Mouse (Mus musculus) kidney, postnatal 0 days (tissue): ENCODE data around the gene Edem2. TPM values are rescaled to one million over a fixed set of nuclear protein-coding genes. Genes with fewer than 3 reads are reported as not detected.
A peak's percentile ranks its signal among the peaks of the same experiment; 100 is the strongest.

ENCODE experiments used
- ATAC-seq: fragments of 200-750 bp; cut with Nextera tagmentation; replicated peaks from 2 replicates; pipeline ENCODE4 v1.8.0; 2017; ENCODE audit warnings: low read depth, moderate number of reproducible peaks, moderate TSS enrichment, moderate library complexity; ENCODE audit not compliant: low FRiP score
- DNase-seq: peaks from one replicate; pipeline ENCODE4 v3.0.0-alpha.2; 2016; ENCODE audit warnings: low spot score
- H3K27ac ChIP-seq: fragments of 300-500 bp; sonication (generic); 2 replicates; pipeline ENCODE4 v1.5.1; 2014; ENCODE audit warnings: mild to moderate bottlenecking
- H3K27me3 ChIP-seq: fragments of 300-500 bp; sonication (generic); 2 replicates; pipeline ENCODE4 v1.6.1; 2014; ENCODE audit warnings: low read length, mixed read lengths; ENCODE audit not compliant: insufficient read depth
- H3K36me3 ChIP-seq: fragments of 300-500 bp; sonication (generic); 2 replicates; pipeline ENCODE4 v1.6.1; 2014; ENCODE audit warnings: low read length, mixed read lengths; ENCODE audit not compliant: insufficient read depth
- H3K4me1 ChIP-seq: fragments of 300-500 bp; sonication (generic); replicated peaks from 2 replicates; pipeline ENCODE4 v1.6.1; 2014; ENCODE audit warnings: antibody characterized with exemption, low read length, mixed read lengths; ENCODE audit not compliant: insufficient read depth
- H3K4me2 ChIP-seq: fragments of 300-500 bp; sonication (generic); 2 replicates; pipeline ENCODE4 v1.6.1; 2014; ENCODE audit warnings: mild to moderate bottlenecking, low read length, moderate library complexity, mixed read lengths
- H3K4me3 ChIP-seq: fragments of 300-500 bp; sonication (generic); replicated peaks from 2 replicates; pipeline ENCODE4 v1.5.1; 2014; ENCODE audit warnings: low read depth, low read length
- H3K9ac ChIP-seq: fragments of 300-500 bp; sonication (generic); 2 replicates; pipeline ENCODE4 v1.6.1; 2014; ENCODE audit warnings: low read depth, low read length
- H3K9me3 ChIP-seq: fragments of 300-500 bp; sonication (generic); replicated peaks from 2 replicates; pipeline ENCODE4 v1.6.1; 2016; ENCODE audit warnings: low read length, inconsistent platforms, mixed read lengths
- CTCF ChIP-seq: IDR thresholded peaks from 2 replicates; pipeline ENCODE4 v1.5.1; 2016; ENCODE audit warnings: antibody characterized with exemption, low read depth, mild to moderate bottlenecking, moderate library complexity
- WGBS: fragments of 180-500 bp; shearing (Covaris S2); extraction: QIAGEN DNeasy Blood & Tissue Kit; methylation state at CpG from one replicate; pipeline ENCODE4 v1.1.7; 2014; 5-methylcytosine and 5-hydroxymethylcytosine counted together
- polyA plus RNA-seq: library from polyadenylated mRNA; unstranded; fragments of >200 nt; fragmentation: Nextera tagmentation; extraction: Ambion mirVana; gene quantifications from 2 replicates; pipeline ENCODE4 v1.2.1, GENCODE M21; 2015

The Edem2 gene
- polyA plus RNA-seq, 1 experiment from 2014 or later: 36.4 TPM

DNA sequence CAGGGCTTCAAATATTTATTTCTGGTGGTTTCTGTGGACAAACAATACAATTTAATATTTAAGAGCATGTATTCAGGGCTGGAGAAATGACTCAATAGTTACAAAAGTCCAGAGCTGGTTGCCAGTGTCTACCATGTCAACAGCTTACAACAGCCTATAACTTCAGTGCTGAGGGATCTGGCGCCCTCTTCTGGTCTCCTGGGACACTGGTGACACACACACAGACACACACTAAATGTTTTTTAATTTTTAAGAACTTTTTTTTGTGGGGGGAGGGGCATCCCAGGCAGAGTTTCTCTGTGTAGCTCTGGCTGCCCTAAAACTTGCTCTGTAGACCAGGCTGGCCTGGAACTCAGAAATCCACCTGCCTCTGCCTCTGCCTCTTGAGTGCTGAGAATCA, 26.5 kb upstream of the Edem2 start:
- no peak overlapping the region for H3K4me2 ChIP-seq
- H3K4me1 ChIP-seq: peaks cover 7% of the 10 kb centered on the region
- no peaks in the 10 kb centered on the region for H3K9me3 ChIP-seq
- no peak overlapping the region for H3K27ac ChIP-seq
- peak; percentile 73 for TF ChIP-seq CTCF
- WGBS: 7% methylated on average over 1 of the region's 1 CpGs
- no peaks in the 10 kb centered on the region for H3K27me3 ChIP-seq
- no peaks in the 10 kb centered on the region for H3K36me3 ChIP-seq
- H3K9ac ChIP-seq: no peak overlapping the region
- no peak for ATAC-seq
- DNase-seq: peak; percentile 61
- H3K4me3 ChIP-seq: no peak overlapping the region

DNA sequence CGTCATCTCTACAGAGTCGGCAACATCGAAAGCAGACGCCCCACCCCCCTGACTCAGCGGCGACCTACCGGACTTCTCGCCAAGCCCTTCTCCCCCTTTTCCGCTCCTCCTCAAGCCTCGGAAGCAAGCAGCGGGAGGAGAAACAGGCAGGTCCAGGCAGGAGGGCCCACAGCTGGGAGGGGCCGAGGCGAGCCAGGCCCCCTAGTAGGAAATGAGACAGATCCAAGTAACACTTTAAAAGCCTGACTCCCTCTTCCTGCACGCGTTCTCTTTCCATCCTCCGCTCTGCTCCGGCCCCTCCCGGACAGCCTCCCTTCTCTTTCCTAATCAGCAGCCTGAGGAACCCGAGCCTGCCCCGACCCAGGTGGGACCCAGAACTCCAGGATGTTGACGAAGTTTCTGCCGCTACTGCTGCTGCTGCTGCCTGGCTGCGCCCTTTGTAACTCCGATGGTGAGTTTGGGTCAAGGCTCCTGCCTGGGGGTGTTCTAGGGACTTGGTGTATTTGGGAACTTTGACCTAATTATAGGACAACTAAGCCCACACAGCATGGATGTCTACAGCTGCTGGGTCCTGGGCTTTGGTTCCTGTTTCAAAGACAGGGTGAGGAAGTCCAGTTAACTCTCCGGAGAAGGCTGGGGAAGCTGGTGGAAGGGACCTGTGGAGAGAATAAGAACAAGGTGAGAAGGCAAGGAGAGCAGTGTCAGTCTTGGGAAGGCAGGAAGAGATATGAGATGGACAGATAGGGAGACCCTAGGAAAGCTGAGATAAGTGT, 21.9 kb upstream of the Edem2 start, which contains the start of gene Procr:
TSS of gene Procr (plus strand) at position 104 of the 773 bp plus-strand sequence.
- DNase-seq (peak; percentile 77), ATAC-seq (0 out of 2 replicates have a peak, but pooled peaks have one; percentile 36)
- H3K4me3 ChIP-seq: peak within 1 kb of the TSS; percentile 37
- H3K36me3 ChIP-seq: no peaks in the 10 kb centered on the region
- WGBS: 3% methylated on average over 25 of the region's 25 CpGs
- H3K27me3 ChIP-seq: no peaks in the 10 kb centered on the region
- no peak for TF ChIP-seq CTCF
- no peaks in the 10 kb centered on the region for H3K9me3 ChIP-seq
- H3K4me2 ChIP-seq: peak within 1 kb of the TSS; percentile 73
- peak within 1 kb of the TSS; percentile 49 for H3K9ac ChIP-seq
- H3K4me1 ChIP-seq: peaks cover 7% of the 10 kb centered on the region
- no peak within 1 kb of the TSS for H3K27ac ChIP-seq

DNA sequence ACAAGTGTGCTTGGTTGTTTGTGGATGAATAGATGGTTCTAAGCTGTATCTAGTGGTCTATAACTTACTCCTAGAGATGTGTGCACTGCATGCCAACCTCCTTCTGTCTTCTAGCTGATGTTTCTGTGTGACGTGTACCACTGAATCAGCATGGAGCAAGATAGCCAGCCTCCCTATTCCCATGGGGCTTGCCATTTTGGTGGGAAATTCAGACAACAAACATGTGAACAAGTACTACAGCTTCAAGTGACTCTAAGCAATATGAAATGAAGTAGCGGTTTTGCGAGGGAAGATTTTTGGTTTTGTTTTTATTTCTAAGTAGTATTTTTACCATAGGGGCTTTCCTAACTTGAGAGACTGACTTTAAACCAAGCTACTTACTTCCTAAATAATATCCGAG, 20.1 kb upstream of the Edem2 start:
- no peak overlapping the region for H3K4me2 ChIP-seq
- H3K4me1 ChIP-seq: peaks cover 7% of the 10 kb centered on the region
- no peak overlapping the region for H3K27ac ChIP-seq
- TF ChIP-seq CTCF: no peak
- 87% methylated on average over 4 of the region's 4 CpGs for WGBS
- H3K9me3 ChIP-seq: no peaks in the 10 kb centered on the region
- no peak overlapping the region for H3K9ac ChIP-seq
- no peaks in the 10 kb centered on the region for H3K36me3 ChIP-seq
- DNase-seq (no peak), ATAC-seq (no peak)
- H3K4me3 ChIP-seq: no peak overlapping the region
- no peaks in the 10 kb centered on the region for H3K27me3 ChIP-seq

GRCm38 (mm10) chr2:155745487-155745886, 16.2 kb upstream of the Edem2 start:
- H3K4me3 ChIP-seq: no peak overlapping the region
- no peaks in the 10 kb centered on the region for H3K27me3 ChIP-seq
- DNase-seq: no peak
- TF ChIP-seq CTCF: no peak
- no peak overlapping the region for H3K27ac ChIP-seq
- WGBS: 65% methylated on average over 3 of the region's 3 CpGs
- no peak for ATAC-seq
- no peak overlapping the region for H3K4me2 ChIP-seq
- H3K36me3 ChIP-seq: no peaks in the 10 kb centered on the region
- H3K4me1 ChIP-seq: no peaks in the 10 kb centered on the region
- no peaks in the 10 kb centered on the region for H3K9me3 ChIP-seq
- H3K9ac ChIP-seq: no peak overlapping the region

DNA sequence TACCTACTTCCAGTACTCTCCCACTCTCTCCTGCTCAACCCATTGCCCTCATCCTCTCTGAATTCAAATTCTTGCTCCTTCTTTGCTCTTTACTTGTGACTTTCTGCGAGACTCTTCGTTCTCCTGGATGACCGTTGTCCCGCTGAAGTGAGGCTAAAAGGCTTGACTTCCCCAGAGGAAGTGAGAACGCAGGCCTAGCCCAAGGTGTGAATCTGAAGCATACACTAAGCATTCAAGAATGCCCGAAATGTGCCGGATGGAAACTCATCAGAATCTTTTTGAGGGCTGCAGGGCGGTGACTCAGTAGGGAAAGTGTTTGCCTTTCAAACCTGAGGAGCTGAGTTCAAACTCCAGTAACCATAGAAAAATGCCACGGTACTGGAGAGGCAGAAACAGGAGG, 14.1 kb upstream of the Edem2 start:
- 78% methylated on average over 9 of the region's 9 CpGs for WGBS
- no peak overlapping the region for H3K4me2 ChIP-seq
- ATAC-seq (no peak), DNase-seq (no peak)
- TF ChIP-seq CTCF: no peak
- H3K9ac ChIP-seq: no peak overlapping the region
- H3K4me1 ChIP-seq: no peaks in the 10 kb centered on the region
- no peak overlapping the region for H3K4me3 ChIP-seq
- H3K36me3 ChIP-seq: no peaks in the 10 kb centered on the region
- no peak overlapping the region for H3K27ac ChIP-seq
- no peaks in the 10 kb centered on the region for H3K9me3 ChIP-seq
- no peaks in the 10 kb centered on the region for H3K27me3 ChIP-seq

- Histone ChIP-seq H3K27me3 (no peaks in the 10 kb centered on the region), H3K4me2 (no peak overlapping the region), H3K36me3 (no peaks in the 10 kb centered on the region), H3K4me1 (no peaks in the 10 kb centered on the region), H3K9me3 (no peaks in the 10 kb centered on the region), H3K9ac (no peak overlapping the region), H3K27ac (no peak overlapping the region), H3K4me3 (no peak overlapping the region)
- no peak for TF ChIP-seq CTCF
- WGBS: 57% methylated on average over 12 of the region's 12 CpGs
- no peak; the same call in 1 of the 2 replicates for ATAC-seq
- DNase-seq: peak; percentile 49
Observed at GRCm38 (mm10) chr2:155742931-155743337, 13.7 kb upstream of the Edem2 start.

- Histone ChIP-seq H3K4me1 (no peaks in the 10 kb centered on the region), H3K27me3 (no peaks in the 10 kb centered on the region), H3K4me3 (no peak overlapping the region), H3K9me3 (no peaks in the 10 kb centered on the region), H3K36me3 (no peaks in the 10 kb centered on the region), H3K27ac (no peak overlapping the region), H3K4me2 (no peak overlapping the region), H3K9ac (no peak overlapping the region)
- DNase-seq: no peak
- no peak for ATAC-seq
- TF ChIP-seq CTCF: no peak
- WGBS: 74% methylated on average over 11 of the region's 11 CpGs
Observed at GRCm38 (mm10) chr2:155742211-155742610, 12.9 kb upstream of the Edem2 start.
